Mouse (Mus musculus) left cerebral cortex, adult 9 months (tissue): Measurements from ENCODE around the gene Ctns.

ENCODE experiments used
- DNase-seq, 2 experiments: peaks; one replicate each; pipeline ENCODE4 v3.0.0; 2022; ENCODE audit warnings: low spot score in 2 of 2

The Ctns gene

DNA sequence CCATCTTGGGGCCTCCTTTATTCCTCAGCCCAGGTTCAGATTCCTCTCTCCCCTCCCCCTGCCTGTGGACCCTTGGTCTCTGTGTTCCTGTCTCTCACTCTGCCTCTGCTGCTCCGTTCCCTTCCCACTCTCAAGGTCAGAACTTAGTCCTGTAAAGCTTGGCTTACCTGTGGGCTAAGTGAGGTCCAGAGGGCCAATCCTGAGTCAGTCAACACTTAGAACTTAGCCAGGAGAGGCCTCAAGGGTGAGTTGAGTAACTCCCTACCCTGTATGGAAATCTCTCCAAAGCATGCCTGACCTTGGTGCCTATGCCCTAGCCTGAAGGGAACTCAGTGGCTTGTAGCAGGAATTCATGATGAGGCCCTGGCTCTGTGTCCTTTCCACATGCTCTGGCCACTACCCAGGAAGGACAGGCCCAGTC, 54.6 kb downstream of the Ctns start:
- no peak for DNase-seq

DNA sequence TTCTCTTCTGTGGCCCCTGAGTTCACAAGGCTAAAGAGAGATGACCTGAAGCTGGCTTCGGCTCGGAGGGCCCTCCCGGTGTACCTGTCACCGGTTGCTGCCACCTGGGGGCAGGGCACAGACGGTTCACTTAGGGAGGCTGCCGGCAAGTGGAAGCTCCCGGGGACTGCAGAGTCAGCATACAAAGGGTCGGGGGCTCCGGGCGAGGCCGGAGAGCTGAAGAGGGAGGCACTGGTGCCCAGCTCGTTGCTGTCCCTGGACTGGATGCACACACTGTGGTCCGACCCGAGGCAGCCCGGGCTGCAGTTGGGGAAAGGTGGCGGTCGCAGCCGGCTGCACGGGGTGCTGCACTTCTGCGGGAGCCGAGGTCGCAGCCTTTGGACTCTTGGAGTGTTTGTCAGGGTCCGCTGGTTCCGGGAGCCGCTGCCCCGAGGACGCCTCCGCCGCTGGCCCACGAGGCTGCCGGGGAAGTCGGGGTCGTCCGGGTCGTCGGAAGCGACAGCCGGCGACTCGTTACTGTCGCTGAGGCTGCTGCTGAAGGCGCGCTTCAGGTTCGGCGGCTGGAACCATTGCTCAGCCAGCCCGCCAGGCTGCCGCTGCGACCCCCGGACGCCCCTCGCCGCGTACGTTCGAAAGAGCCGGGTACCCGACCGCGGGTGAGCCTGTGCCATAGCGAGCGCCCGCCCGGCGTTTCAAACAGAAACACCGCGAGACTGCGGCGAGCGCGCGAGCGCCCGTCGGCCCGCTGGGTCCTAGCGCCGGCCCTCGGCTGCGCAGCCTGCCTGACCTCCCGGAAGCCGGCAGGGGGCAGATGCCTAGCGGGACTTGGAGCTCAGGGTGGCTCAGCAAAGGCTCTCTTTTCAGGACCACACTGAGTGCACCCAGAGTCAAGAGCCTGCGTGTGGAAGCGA, 61.0 kb downstream of the Ctns start, which contains the start of gene Haspin:
TSS of gene Haspin (minus strand) at position 704 of the 911 bp plus-strand sequence.
- peak; percentile 36 to 87 for DNase-seq

DNA sequence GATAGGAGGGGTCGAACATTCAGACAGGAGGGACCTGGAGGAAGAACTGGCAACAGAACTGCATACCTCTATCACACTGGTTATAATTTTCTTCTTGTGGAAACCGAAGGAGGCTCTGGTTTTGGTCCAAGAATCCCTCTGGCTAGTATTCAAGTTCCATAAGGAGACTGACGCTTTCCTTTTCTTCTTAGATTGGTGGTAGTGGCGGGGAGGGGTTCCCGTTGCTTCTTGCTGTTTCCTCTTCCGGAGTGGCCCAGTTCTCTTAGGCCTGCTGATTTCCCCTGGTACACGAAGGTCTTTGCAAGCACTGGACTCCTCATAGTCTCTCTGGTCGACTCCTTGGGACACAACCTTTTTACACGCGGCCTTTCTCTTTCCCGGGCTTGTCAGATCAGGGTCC, 61.7 kb downstream of the Ctns start:
- no peak for DNase-seq

DNA sequence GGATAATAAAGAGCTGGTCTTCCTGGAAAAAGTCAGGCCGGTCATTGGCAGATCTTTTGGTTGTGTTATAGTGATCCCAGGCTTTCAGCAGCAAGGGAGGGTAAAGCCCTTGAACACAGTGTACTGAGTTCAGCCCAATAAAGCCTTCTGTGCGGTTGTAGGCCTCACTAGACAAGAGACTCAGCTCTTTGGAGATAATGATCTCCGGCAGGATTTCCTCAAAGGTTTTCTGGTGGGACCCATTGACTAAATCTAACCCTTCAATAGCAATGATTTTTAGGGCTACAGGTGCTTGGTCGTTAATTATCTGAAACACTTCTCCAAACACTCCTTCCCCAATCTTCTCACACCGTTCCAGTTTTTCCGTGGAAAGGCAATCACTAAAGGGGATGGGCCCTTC, 62.3 kb downstream of the Ctns start:
- no peak for DNase-seq

DNA sequence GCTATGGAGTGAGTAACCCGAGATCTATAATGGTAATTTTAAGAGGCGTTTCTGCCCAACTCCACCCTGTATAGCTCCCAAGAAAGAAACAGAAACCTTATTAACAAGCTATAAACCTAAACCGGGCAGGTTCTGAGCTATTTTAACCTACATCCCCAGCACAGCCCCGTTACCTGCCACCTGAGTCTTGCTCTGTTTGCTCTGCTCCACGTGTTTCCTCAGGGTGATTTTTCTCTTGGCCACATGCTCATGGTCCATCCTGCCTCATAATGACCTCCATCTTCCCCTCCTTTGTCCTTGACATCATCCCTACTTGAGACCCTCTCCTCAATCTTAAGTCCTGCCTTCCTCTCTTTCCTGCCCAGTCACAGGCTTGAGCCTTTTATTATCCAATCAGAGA, 64.6 kb downstream of the Ctns start:
- no peak for DNase-seq
